16 mouse cellular contexts compared by ENCODE assay signal in genomic region chr8:106189162-106189561, GRCm38 (mm10). TPM values are rescaled to one million over a fixed set of nuclear protein-coding genes. Genes with fewer than 3 reads are reported as not detected.
"Had no signal": no experiment of that assay in that cellular context is flagged by ENCODE, and none has a peak within 500 bp of the region (broad histone marks: within the 10 kb centered on the region; RNA-seq: fewer than 3 reads in every experiment).

No protein-coding gene starts in this region.

- H3K9me3 ChIP-seq: neural tube, embryonic 13.5 days; neural tube, embryonic 15.5 days; stomach, embryonic 15.5 days had no signal

- DNase-seq: retina, postnatal 1 day; right cerebral cortex, adult 18-20 months; right cerebral cortex, postnatal 14 days; right cerebral cortex, postnatal 25 days; right cerebral cortex, postnatal 4 days; thymus, adult 18-20 months; thymus, adult 2 months; thymus, postnatal 14 days; thymus, postnatal 25 days; thymus, postnatal 36 days; thymus, postnatal 4 days had no signal

- H3K9ac ChIP-seq: neural tube, embryonic 13.5 days; neural tube, embryonic 15.5 days; stomach, embryonic 15.5 days had no signal

- H3K27me3 ChIP-seq: neural tube, embryonic 13.5 days; neural tube, embryonic 15.5 days; stomach, embryonic 15.5 days had no signal

- H3K4me1 ChIP-seq: neural tube, embryonic 13.5 days; neural tube, embryonic 15.5 days; stomach, embryonic 15.5 days had no signal

- H3K27ac ChIP-seq: neural tube, embryonic 13.5 days; neural tube, embryonic 15.5 days; stomach, embryonic 15.5 days; stomach, postnatal 0 days had no signal

- H3K4me3 ChIP-seq: neural tube, embryonic 13.5 days; neural tube, embryonic 15.5 days; stomach, embryonic 15.5 days had no signal

- H3K4me2 ChIP-seq: neural tube, embryonic 13.5 days; neural tube, embryonic 15.5 days; stomach, embryonic 15.5 days had no signal

RNA-seq across cellular contexts. Expression of gene Esrp2, which starts 52.4 kb away (rescaled TPM):
- polyA plus RNA-seq: neural tube, embryonic 14.5 days had no signal
